Mouse (Mus musculus): ENCODE data around the gene Phka1.
A peak's percentile ranks its signal among the peaks of the same experiment; 100 is the strongest.
"Not testable (repeated sequence)": the region's sequence is repeated elsewhere in the genome, so short reads cannot be mapped to it uniquely, and the experiment has no call there.

Phka1 gene

GRCm38 (mm10) chrX:102643823-102644572 is at the start of gene Phka1:
TSS of gene Phka1 (minus strand) at chrX:102644246.
- DNase-seq (ENCODE audit: low read depth), result peak; percentile 19

DNA sequence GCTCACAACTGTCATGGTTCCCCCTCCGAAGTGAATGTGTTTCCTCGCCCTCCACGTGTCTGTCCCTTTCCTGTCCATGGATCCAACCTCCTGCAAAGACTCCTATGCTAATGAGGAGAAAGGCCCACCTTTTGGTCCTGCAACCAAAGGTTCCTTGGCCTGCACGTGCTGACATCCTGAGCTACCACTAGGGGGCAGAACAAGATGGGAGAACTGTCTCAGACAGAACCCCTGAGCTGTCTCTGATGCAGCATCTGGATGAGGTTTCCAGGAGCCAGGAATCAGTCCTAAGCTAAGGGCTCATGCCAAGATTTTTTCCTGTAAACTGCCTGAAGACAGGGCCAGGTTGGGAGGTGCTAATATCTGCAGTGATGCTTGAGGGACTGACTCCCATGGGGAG is 45.2 kb upstream of the Phka1 start:
- DNase-seq (ENCODE audit: low read depth), result not testable (repeated sequence)

- not testable (repeated sequence) for DNase-seq (ENCODE audit: low read depth)
These were observed 42.8 kb upstream of the Phka1 start, which contains the start of gene Gm3880 for GRCm38 (mm10) chrX:102686872-102687271. TSS of gene Gm3880 (minus strand) at chrX:102686972.

- DNase-seq (ENCODE audit: low read depth), result not testable (repeated sequence)
These were observed 40.7 kb upstream of the Phka1 start for GRCm38 (mm10) chrX:102684706-102685105.

DNA sequence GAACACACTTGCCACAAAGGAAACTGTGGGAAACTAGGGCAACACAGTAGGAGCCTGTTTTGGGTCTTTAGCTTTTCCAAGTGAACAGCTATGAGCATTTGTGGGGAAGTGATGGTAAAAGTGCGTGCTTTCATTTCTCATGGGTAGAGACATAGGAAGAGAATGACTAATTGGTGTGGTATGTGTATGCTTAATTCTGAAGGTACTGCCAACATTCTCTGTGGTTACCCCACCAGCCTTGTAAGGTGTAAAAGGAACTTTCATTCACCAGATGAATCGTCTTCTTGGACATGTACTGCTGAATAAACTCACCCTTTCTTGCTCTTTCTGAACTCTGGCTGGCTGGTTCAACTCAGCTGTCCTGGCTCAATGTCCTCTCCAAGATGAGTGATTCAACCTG is 22.6 kb upstream of the Phka1 start:
- DNase-seq (ENCODE audit: low read depth), result no peak

- no peak for DNase-seq (ENCODE audit: low read depth)
These were observed 16.7 kb upstream of the Phka1 start for GRCm38 (mm10) chrX:102660712-102661111.

GRCm38 (mm10) chrX:102645691-102646090 is 1.6 kb upstream of the Phka1 start:
- no peak for DNase-seq (ENCODE audit: low read depth)

DNA sequence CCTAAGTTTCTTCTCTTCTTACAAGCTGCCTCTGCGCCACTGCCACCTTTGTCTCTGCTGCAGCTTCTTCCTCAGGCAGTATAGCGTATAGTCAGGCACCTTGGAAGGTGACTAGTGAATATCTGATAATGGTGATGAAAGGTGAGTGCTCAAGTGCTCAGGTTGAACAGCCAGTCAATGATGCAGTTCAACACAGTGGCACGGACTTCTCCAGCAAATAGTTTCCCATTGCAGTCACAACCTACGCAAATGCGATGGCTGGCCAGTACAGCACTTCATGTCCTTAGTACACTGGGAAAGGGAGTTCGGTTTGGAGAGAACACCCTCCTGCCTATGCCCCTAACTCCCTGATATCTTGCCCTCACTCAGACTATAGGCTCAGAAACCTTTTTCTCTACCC is 1.1 kb upstream of the Phka1 start:
- DNase-seq (ENCODE audit: low read depth), result no peak

GRCm38 (mm10) chrX:102644573-102644951 is 516 bp upstream of the Phka1 start:
- no peak for DNase-seq (ENCODE audit: low read depth)

- no peak for DNase-seq (ENCODE audit: low read depth)
These were observed 42.8 kb downstream of the Phka1 start for GRCm38 (mm10) chrX:102601269-102601668.

DNA sequence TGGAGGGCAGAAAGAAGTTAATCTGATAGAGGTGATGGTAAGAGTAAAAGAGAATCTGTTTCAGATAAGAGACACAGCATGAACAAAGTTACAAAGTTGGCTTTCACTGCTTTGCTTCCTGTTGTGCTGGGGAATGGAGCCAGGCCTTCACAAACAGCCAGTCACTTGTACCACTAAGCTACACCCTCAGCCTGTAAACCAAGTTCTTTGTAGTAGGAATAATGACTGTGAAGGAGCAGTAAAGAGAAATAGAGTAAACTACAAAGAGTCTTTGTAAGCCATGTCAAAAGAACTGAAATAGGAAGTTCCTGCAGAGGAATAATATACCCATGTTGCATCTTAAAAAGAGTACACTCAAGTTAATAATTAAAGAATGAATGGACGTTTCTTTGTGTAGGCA is 55.5 kb downstream of the Phka1 start:
- no peak for DNase-seq (ENCODE audit: low read depth)

DNA sequence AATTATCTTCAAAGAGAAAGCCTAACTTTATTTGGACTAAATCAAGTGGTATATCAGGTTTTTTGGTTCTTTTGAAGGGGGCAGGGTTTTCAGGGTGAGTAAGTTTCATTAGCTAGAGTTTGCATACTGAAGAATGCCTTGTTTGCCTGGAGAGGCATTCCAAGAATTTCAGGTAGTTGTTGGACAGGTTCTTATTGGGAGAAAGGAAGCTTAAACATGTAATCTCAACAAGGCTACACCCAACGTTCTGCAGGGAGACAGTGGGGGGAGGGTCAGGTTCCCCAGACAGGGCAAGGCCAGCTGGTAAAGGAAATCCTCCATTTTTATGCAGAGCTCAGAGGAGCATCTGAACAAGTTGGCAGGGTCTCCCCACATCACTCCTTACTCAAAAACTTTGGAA is 72.9 kb downstream of the Phka1 start:
- DNase-seq (ENCODE audit: low read depth), result no peak

DNA sequence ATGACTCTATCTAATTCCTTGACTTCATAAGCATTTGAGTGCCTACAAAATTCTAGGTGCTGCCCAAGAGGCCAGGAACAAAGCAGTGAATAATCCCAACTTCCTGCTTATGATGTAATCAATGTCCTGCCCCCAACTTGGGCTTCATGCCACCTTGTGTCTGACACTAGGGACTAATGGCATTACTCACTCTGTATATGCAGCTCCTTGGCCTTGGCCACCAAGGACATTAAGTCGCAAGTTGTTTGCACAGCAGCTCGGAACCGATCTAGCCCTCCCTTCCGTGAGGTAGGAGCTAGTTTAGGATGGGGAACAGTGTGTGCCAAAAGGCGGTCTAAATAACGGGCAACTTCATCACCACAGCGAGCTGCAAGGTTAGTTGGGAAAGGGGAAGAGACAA is 87.1 kb downstream of the Phka1 start:
- DNase-seq (ENCODE audit: low read depth), result no peak

GRCm38 (mm10) chrX:102509205-102509604 is 134.8 kb downstream of the Phka1 start:
- DNase-seq (ENCODE audit: low read depth), result no peak

DNA sequence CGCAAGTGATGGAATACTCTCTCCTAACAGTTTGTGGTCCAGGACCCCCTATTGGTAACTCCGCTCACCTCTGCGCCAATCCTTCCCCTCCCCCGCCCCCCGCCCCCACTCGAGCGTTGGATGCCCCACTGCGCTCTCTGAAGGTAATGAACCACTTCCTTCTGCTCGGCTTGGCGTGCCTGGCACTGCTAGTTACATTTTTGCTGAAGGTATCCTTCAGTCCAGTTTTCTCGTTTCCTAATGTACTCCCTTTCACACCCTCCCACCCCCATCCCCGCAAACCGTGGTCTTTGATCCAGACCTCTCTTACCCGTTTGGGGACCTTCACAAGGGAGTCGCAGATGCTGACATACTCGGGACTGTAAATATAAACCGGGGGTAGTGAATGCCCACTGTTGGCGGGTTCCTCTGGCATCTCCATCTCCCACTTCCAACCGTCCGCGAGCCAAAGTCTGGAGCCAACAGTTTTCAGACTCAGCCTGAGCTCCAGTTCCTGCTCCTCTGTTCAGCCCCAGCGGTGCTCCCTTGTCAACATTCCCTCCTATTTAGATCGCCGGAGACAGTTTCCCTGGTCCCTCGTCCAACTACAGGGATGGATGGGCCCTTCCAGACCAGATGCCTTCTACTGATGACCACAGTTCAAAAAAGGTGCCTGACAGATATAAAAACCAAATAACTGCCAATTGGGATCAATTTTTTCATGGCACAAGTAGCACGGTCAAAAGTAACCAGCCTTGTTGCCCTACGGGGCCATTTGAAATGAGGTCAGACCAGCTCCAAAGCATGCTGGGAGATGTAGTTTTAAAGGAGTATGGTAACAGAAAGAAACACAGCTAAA is 139.2 kb downstream of the Phka1 start, which contains the start of gene Hdac8:
Gene Hdac8 (minus strand): TSS at position 716 of the 838 bp plus-strand sequence.
- peak; percentile 38 for DNase-seq (ENCODE audit: low read depth)

- no peak for DNase-seq (ENCODE audit: low read depth)
These were observed 139.9 kb downstream of the Phka1 start for GRCm38 (mm10) chrX:102504179-102504578.

DNA sequence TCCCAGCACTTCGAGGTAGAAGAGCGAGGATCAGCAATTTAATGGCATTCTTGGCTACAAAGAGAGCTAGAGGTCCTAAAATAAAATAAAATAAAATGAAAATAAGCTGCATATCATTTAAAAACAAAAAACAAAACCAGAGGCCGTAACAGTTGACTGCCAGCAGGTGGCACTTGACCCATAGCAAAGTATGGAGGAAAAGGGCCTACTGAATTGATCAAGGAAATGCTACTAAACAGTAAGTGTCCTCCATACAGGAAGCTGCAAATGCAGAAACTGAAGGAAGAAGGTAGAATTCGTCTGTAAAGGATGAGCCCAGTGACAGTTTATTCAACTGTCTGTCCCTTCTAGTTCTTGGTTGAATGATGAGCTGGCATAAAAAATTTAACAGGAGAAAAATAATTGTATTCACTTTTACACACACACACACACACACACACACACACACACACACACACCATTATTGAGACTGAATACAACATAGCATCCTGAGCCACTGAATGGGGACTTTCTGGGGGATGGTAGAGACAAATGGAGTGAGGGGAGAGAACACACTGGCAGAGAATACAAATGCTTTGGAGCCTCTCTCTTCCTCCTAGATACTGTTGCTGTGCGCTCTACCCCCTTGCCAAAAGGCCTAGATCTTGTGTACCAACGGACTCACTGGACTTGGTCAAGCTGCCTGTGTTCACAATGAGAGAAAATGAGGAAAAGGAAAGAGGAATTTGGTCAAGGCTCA is 149.9 kb downstream of the Phka1 start:
- no peak for DNase-seq (ENCODE audit: low read depth)

DNA sequence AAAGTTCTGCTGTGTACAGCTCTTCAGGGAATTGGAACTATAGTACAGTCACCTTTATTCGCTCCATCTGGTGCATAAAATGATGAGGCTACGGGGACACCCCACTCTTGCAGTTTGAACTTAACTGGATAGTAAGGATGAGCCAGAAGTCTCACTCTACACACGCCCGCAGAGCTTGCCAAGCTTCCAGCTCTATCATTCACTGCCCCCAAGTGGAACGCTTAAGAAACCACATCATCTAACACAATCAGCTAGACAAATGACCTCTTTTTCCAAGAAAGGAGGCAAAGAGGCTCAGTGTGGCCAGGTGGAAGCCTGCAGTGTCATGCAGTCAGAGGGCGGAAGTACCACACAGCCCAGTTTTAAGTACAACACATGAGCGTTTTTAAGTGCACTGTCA is 158.5 kb downstream of the Phka1 start:
- DNase-seq (ENCODE audit: low read depth), result no peak

DNA sequence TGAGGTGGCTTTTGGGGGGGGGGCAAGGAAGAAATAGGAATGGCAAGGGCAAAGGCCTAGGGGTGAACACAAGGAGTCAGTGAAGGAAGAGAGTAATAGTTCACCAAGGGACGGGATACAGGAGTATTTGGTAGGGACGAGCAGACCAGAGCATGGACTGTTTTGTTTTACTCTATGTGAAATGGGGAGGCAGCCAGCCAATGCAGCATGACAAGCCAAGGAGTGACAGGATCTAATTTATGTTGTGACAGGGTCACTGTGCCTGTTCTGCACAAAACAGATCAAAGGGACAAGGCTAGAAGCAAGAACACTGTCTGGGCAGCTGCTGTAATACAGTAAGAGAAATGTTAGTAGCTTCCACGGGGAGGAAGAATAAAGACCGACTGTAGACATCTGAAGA is 164.4 kb downstream of the Phka1 start:
- DNase-seq (ENCODE audit: low read depth), result no peak

DNA sequence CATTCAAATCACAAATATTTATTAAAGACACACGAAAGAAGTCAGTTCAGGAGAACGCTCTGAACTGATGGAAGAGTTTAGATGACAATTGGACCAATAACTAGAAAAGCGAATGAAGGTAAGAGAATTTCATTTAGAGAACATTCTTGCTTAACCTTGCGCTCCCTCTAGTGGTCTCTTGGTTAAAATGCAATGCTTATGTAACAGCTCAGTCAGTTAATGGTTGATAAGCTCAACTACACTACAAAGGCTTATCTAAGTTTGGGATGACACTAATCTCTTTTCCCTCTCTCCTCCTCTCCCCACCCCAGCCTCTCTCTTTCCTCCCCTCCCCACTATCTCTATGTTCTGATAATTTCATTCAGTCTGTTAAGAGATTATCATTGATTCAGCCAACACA is 165.1 kb downstream of the Phka1 start:
- no peak for DNase-seq (ENCODE audit: low read depth)

GRCm38 (mm10) chrX:102478481-102478880 is 165.6 kb downstream of the Phka1 start:
- DNase-seq (ENCODE audit: low read depth), result no peak

DNA sequence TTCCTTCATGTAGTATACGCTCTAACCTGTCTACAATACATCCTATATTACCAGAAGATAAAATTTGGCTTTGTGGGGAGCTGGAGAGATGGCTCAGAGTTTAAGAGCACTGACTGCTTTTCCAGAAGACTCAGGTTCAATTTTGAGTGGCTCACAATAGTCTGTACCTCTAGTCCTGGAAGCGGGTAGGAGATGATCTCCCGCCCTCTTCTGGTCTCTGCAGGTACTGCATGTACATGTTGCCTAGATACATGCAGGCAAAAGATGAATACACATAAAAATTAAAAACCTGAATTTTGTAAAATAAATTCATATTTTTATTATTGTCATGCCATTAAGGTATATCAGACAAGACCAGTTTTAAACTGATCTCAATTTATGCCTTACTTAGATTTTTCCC is 167.3 kb downstream of the Phka1 start:
- no peak for DNase-seq (ENCODE audit: low read depth)

DNA sequence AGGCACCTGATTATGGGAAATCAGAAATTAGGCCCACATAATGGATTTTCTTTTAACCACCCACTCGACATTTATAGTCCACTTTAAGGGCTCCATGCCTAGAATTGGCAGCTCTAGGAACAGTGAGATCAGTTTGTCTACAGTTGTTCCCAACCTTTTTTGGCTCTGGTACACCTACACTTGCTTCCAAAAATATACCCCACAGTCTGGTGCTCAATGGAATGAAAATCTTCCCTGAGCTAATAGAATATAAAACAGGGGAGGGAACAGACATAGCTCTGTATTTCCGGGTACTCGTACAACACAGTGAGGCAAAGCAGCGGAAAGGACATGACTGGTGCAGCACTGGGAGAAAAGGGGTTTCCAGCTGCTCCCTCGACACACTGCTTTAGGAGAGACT is 168.5 kb downstream of the Phka1 start:
- no peak for DNase-seq (ENCODE audit: low read depth)
